Mouse (Mus musculus): Measurements from ENCODE around the gene Nid1. TPM values are rescaled to one million over a fixed set of nuclear protein-coding genes. Genes with fewer than 3 reads are reported as not detected.
"Not testable (repeated sequence)": the region's sequence is repeated elsewhere in the genome, so short reads cannot be mapped to it uniquely, and the experiment has no call there.

Gene Nid1
- polyA plus RNA-seq, 1 experiment from 2014 or later: 20.7 TPM

DNA sequence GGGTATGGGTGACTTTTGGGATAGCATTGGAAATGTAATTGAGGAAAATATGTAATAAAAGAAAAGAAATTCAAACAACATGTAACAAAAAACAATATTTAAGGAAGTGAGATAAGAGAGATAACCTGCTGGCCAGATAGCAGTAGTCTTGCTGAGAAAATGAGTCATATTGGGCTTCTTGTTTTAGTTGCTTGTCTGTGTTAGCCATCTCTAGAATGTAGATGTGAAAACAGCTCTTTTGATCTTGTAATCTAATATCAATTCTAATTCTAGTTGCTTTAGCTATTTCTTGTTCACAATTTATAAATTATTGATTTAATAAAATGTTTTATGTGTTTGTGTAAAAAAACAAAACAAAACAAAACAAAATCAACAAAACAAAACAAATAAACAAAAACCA is 29.9 kb downstream of the Nid1 start:
- ATAC-seq; H3K4me1 ChIP-seq (replicated peaks; ENCODE audit: control insufficient read depth, insufficient read depth, low read length): not testable (repeated sequence)

DNA sequence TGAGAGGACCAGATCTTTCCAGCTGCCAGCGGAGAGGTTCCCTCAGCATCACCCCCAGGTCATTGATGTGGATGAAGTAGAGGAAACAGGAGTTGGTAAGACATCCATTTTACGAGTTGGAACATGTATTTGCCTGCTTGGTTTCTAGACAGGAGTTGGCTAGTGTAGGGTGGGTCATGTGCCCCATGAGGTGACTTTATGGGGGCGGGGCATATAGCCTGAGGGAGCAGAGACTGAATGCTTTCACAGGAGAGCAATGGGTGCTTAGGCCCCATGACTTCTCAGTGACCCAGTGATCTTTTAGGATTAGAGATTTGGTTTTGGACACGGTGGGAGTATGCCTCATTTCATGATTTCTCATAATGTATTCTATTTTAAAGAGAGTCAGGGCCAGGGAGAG is 31.2 kb downstream of the Nid1 start:
- Histone ChIP-seq H3K9me3 (ENCODE audit: control insufficient read depth, low read length) (no peaks in the 10 kb centered on the region), H3K4me2 (ENCODE audit: low read length) (no peak overlapping the region), H3K9ac (replicated peaks; ENCODE audit: low read depth, low read length) (no peak overlapping the region), H3K27ac (ENCODE audit: low read length) (no peak overlapping the region), H3K27me3 (replicated peaks; ENCODE audit: control insufficient read depth, insufficient read depth, low read length) (no peaks in the 10 kb centered on the region), H3K4me1 (replicated peaks; ENCODE audit: control insufficient read depth, insufficient read depth, low read length) (no peaks in the 10 kb centered on the region), H3K4me3 (replicated peaks; ENCODE audit: low read length) (no peak overlapping the region), H3K36me3 (ENCODE audit: control insufficient read depth, insufficient read depth) (no peaks in the 10 kb centered on the region)
- ATAC-seq: no peak
- 75% methylated on average over 4 of the region's 4 CpGs for WGBS

More for the DNA sequence above, 29.9 kb downstream of the Nid1 start:
- H3K36me3 ChIP-seq (ENCODE audit: control insufficient read depth, insufficient read depth); H3K27me3 ChIP-seq (replicated peaks; ENCODE audit: control insufficient read depth, insufficient read depth, low read length); H3K4me3 ChIP-seq (replicated peaks; ENCODE audit: low read length); H3K4me2 ChIP-seq (ENCODE audit: low read length); H3K9ac ChIP-seq (replicated peaks; ENCODE audit: low read depth, low read length); H3K9me3 ChIP-seq (ENCODE audit: control insufficient read depth, low read length); H3K27ac ChIP-seq (ENCODE audit: low read length): not testable (repeated sequence)

GRCm38 (mm10) chr13:13471334-13471757 is 34.0 kb downstream of the Nid1 start:
- Histone ChIP-seq H3K27ac (ENCODE audit: low read length) (no peak overlapping the region), H3K27me3 (replicated peaks; ENCODE audit: control insufficient read depth, insufficient read depth, low read length) (no peaks in the 10 kb centered on the region), H3K4me2 (ENCODE audit: low read length) (no peak overlapping the region), H3K36me3 (ENCODE audit: control insufficient read depth, insufficient read depth) (no peaks in the 10 kb centered on the region), H3K4me1 (replicated peaks; ENCODE audit: control insufficient read depth, insufficient read depth, low read length) (no peaks in the 10 kb centered on the region), H3K9me3 (ENCODE audit: control insufficient read depth, low read length) (no peaks in the 10 kb centered on the region), H3K9ac (replicated peaks; ENCODE audit: low read depth, low read length) (no peak overlapping the region), H3K4me3 (replicated peaks; ENCODE audit: low read length) (no peak overlapping the region)
- WGBS: 65% methylated on average over 3 of the region's 3 CpGs
- peak; percentile 40; the same call in 1 of the 2 replicates for ATAC-seq

DNA sequence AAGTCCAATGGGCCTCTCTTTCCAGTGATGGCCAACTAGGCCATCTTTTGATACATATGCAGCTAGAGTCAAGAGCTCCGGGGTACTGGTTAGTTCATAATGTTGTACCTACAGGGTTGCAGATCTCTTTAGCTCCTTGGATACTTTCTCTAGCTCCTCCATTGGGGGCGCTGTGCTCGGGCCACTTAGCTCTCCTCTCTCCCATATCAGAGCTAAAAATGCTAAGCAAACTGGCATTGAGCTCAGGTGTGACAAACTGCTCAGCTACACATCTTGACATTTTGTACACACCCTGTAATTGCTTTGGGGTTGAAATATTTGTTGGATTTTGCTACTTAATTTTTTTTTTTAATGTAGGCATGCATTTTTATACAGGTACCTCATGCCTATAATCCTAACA is 37.1 kb downstream of the Nid1 start:
- H3K27ac ChIP-seq (ENCODE audit: low read length); H3K4me1 ChIP-seq (replicated peaks; ENCODE audit: control insufficient read depth, insufficient read depth, low read length); H3K4me2 ChIP-seq (ENCODE audit: low read length); ATAC-seq; H3K9ac ChIP-seq (replicated peaks; ENCODE audit: low read depth, low read length); H3K4me3 ChIP-seq (replicated peaks; ENCODE audit: low read length); H3K27me3 ChIP-seq (replicated peaks; ENCODE audit: control insufficient read depth, insufficient read depth, low read length); H3K36me3 ChIP-seq (ENCODE audit: control insufficient read depth, insufficient read depth); H3K9me3 ChIP-seq (ENCODE audit: control insufficient read depth, low read length): not testable (repeated sequence)
- 62% methylated on average over 2 of the region's 3 CpGs for WGBS

- Histone ChIP-seq H3K4me1 (replicated peaks; ENCODE audit: control insufficient read depth, insufficient read depth, low read length) (no peaks in the 10 kb centered on the region), H3K4me2 (ENCODE audit: low read length) (no peak overlapping the region), H3K27ac (ENCODE audit: low read length) (no peak overlapping the region), H3K27me3 (replicated peaks; ENCODE audit: control insufficient read depth, insufficient read depth, low read length) (no peaks in the 10 kb centered on the region), H3K9ac (replicated peaks; ENCODE audit: low read depth, low read length) (no peak overlapping the region), H3K4me3 (replicated peaks; ENCODE audit: low read length) (no peak overlapping the region), H3K9me3 (ENCODE audit: control insufficient read depth, low read length) (no peaks in the 10 kb centered on the region), H3K36me3 (ENCODE audit: control insufficient read depth, insufficient read depth) (no peaks in the 10 kb centered on the region)
- 82% methylated on average over 2 of the region's 2 CpGs for WGBS
- no peak for ATAC-seq
Observed at GRCm38 (mm10) chr13:13474991-13475390, 37.6 kb downstream of the Nid1 start.

DNA sequence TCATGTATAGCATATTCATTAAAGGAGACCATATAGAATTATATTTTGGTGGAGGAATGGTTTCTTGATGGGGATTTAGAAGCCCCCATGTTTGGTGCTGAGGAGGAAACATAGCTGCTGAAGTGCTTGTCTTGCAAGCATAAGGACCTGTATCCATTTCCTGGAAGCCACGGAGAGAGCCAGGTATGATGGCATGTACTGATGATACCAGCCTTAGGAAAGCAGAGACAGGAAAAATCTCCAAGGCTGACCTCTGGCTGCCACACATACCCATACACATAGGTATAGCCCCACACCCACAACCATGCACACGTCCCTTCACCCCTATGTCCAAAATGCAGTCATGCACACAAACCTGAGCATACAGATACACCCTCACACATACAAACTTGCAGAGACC is 39.2 kb downstream of the Nid1 start:
- no peak for ATAC-seq
- H3K36me3 ChIP-seq (ENCODE audit: control insufficient read depth, insufficient read depth): no peaks in the 10 kb centered on the region
- H3K27me3 ChIP-seq (replicated peaks; ENCODE audit: control insufficient read depth, insufficient read depth, low read length): no peaks in the 10 kb centered on the region
- H3K4me3 ChIP-seq (replicated peaks; ENCODE audit: low read length): no peak overlapping the region
- no peaks in the 10 kb centered on the region for H3K9me3 ChIP-seq (ENCODE audit: control insufficient read depth, low read length)
- peaks cover 3% of the 10 kb centered on the region; the same call in 1 of the 2 replicates for H3K4me1 ChIP-seq (replicated peaks; ENCODE audit: control insufficient read depth, insufficient read depth, low read length)
- H3K4me2 ChIP-seq (ENCODE audit: low read length): no peak overlapping the region
- H3K9ac ChIP-seq (replicated peaks; ENCODE audit: low read depth, low read length): no peak overlapping the region
- 95% methylated on average over 2 of the region's 2 CpGs for WGBS
- no peak overlapping the region for H3K27ac ChIP-seq (ENCODE audit: low read length)

DNA sequence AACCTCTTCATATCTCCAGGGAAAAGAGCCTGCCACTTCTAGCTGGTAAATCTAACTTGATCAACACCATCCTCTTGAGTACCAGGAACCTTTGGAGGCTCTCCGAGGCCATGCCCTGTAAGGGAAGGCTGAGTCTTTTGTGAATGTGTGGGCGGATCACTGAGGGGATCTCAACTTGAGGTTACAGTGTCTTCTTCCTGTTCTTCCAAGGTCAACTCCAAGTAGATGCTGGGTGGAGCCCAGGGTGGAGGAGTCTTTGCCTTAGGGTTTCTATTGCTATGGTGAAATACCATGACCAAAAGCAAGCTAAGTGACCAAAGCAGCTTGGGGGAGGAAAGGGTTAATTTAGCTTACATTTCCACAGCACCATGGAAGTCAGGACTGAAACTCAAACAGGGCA is 39.7 kb downstream of the Nid1 start:
- Histone ChIP-seq H3K9ac (replicated peaks; ENCODE audit: low read depth, low read length) (no peak overlapping the region), H3K27me3 (replicated peaks; ENCODE audit: control insufficient read depth, insufficient read depth, low read length) (no peaks in the 10 kb centered on the region), H3K27ac (ENCODE audit: low read length) (no peak overlapping the region), H3K4me3 (replicated peaks; ENCODE audit: low read length) (no peak overlapping the region), H3K9me3 (ENCODE audit: control insufficient read depth, low read length) (no peaks in the 10 kb centered on the region), H3K36me3 (ENCODE audit: control insufficient read depth, insufficient read depth) (no peaks in the 10 kb centered on the region), H3K4me2 (ENCODE audit: low read length) (no peak overlapping the region), H3K4me1 (replicated peaks; ENCODE audit: control insufficient read depth, insufficient read depth, low read length) (peaks cover 3% of the 10 kb centered on the region; the same call in 1 of the 2 replicates)
- 90% methylated on average over 2 of the region's 2 CpGs for WGBS
- ATAC-seq: no peak

- peaks cover 3% of the 10 kb centered on the region; the same call in 1 of the 2 replicates for H3K4me1 ChIP-seq (replicated peaks; ENCODE audit: control insufficient read depth, insufficient read depth, low read length)
- H3K9me3 ChIP-seq (ENCODE audit: control insufficient read depth, low read length): no peaks in the 10 kb centered on the region
- H3K27ac ChIP-seq (ENCODE audit: low read length): no peak overlapping the region
- H3K9ac ChIP-seq (replicated peaks; ENCODE audit: low read depth, low read length): no peak overlapping the region
- ATAC-seq: no peak
- H3K4me3 ChIP-seq (replicated peaks; ENCODE audit: low read length): no peak overlapping the region
- no peaks in the 10 kb centered on the region for H3K36me3 ChIP-seq (ENCODE audit: control insufficient read depth, insufficient read depth)
- 19% methylated on average over 2 of the region's 2 CpGs for WGBS
- H3K27me3 ChIP-seq (replicated peaks; ENCODE audit: control insufficient read depth, insufficient read depth, low read length): no peaks in the 10 kb centered on the region
- no peak overlapping the region for H3K4me2 ChIP-seq (ENCODE audit: low read length)
Observed at GRCm38 (mm10) chr13:13479986-13480385, 42.6 kb downstream of the Nid1 start.

GRCm38 (mm10) chr13:13481033-13481432 is 43.7 kb downstream of the Nid1 start:
- Histone ChIP-seq H3K4me2 (ENCODE audit: low read length) (no peak overlapping the region), H3K27ac (ENCODE audit: low read length) (no peak overlapping the region), H3K9me3 (ENCODE audit: control insufficient read depth, low read length) (no peaks in the 10 kb centered on the region), H3K9ac (replicated peaks; ENCODE audit: low read depth, low read length) (no peak overlapping the region), H3K4me1 (replicated peaks; ENCODE audit: control insufficient read depth, insufficient read depth, low read length) (peaks cover 3% of the 10 kb centered on the region; the same call in 1 of the 2 replicates), H3K36me3 (ENCODE audit: control insufficient read depth, insufficient read depth) (no peaks in the 10 kb centered on the region), H3K27me3 (replicated peaks; ENCODE audit: control insufficient read depth, insufficient read depth, low read length) (no peaks in the 10 kb centered on the region), H3K4me3 (replicated peaks; ENCODE audit: low read length) (no peak overlapping the region)
- 19% methylated on average over 5 of the region's 5 CpGs for WGBS
- ATAC-seq: peak; percentile 87
